14 mouse cellular contexts compared by ENCODE assay signal in genomic region chr1:77101726-77102272, GRCm38 (mm10).
DNase-seq lines count a peak whose midpoint lies in the region; ATAC-seq lines count a peak whose summit lies in the region.
"Had no signal": no experiment of that assay in that cellular context is flagged by ENCODE, and none has a peak within 500 bp of the region (broad histone marks: within the 10 kb centered on the region; RNA-seq: fewer than 3 reads in every experiment).

No protein-coding gene starts in this region.

- WGBS in forebrain, embryonic 13.5 days = 11% methylated on average over 12 of the region's 12 CpGs
- 19% methylated on average over 12 of the region's 12 CpGs for WGBS in forebrain, embryonic 11.5 days
- WGBS in forebrain, embryonic 14.5 days = 9% methylated on average over 12 of the region's 12 CpGs
- 18% methylated on average over 12 of the region's 12 CpGs for WGBS in midbrain, embryonic 15.5 days

- H3K9ac ChIP-seq in forebrain, embryonic 13.5 days = no peak overlapping the region
- no peak overlapping the region; the same call in 1 of the 2 replicates for H3K9ac ChIP-seq in forebrain, embryonic 11.5 days (ENCODE audit: low read length)
- H3K9ac ChIP-seq in forebrain, embryonic 14.5 days (ENCODE audit: low read length) = no peak overlapping the region; the same call in 1 of the 2 replicates
- no peak overlapping the region for H3K9ac ChIP-seq in midbrain, embryonic 15.5 days
- H3K9ac ChIP-seq: lung, embryonic 14.5 days had no signal

- ATAC-seq in forebrain, embryonic 13.5 days = no peak
- no peak for ATAC-seq in forebrain, embryonic 11.5 days (replicated peaks; ENCODE audit: low FRiP score)
- 0 out of 2 replicates have a peak, but pooled peaks have one; percentile 46 for ATAC-seq in forebrain, embryonic 14.5 days
- no peak for ATAC-seq in midbrain, embryonic 15.5 days (replicated peaks)
- ATAC-seq: Patski had no signal

- no peak for DNase-seq in forebrain, embryonic 11.5 days (ENCODE audit: low spot score)
- peak; percentile 31 for DNase-seq in retina, postnatal 1 day
- DNase-seq in retina, embryonic 14.5 days (ENCODE audit: low spot score) = no peak
- peak; percentile 61 for DNase-seq in forebrain, embryonic 14.5 days (ENCODE audit: low spot score)
- no peak for DNase-seq in adrenal gland, postnatal 36 days
- DNase-seq in MN1 (ENCODE audit: low spot score) = no peak
- DNase-seq: lung, embryonic 14.5 days had no signal

- no peaks in the 10 kb centered on the region for H3K9me3 ChIP-seq in forebrain, embryonic 13.5 days (replicated peaks)
- no peaks in the 10 kb centered on the region for H3K9me3 ChIP-seq in forebrain, embryonic 11.5 days (ENCODE audit: control insufficient read depth, low read length)
- no peaks in the 10 kb centered on the region for H3K9me3 ChIP-seq in forebrain, embryonic 14.5 days (replicated peaks; ENCODE audit: control insufficient read depth, low read length)
- H3K9me3 ChIP-seq in midbrain, embryonic 15.5 days = no peaks in the 10 kb centered on the region
- H3K9me3 ChIP-seq: hindbrain, embryonic 10.5 days had no signal

- no peaks in the 10 kb centered on the region for H3K27me3 ChIP-seq in forebrain, embryonic 13.5 days
- H3K27me3 ChIP-seq in forebrain, embryonic 11.5 days (ENCODE audit: control insufficient read depth, insufficient read depth, low read length) = no peaks in the 10 kb centered on the region
- H3K27me3 ChIP-seq in forebrain, embryonic 14.5 days (replicated peaks; ENCODE audit: control insufficient read depth, insufficient read depth, low read length) = no peaks in the 10 kb centered on the region
- no peaks in the 10 kb centered on the region for H3K27me3 ChIP-seq in midbrain, embryonic 15.5 days (replicated peaks)

- H3K4me1 ChIP-seq in forebrain, embryonic 13.5 days = peaks cover 23% of the 10 kb centered on the region
- H3K4me1 ChIP-seq in forebrain, embryonic 11.5 days (replicated peaks; ENCODE audit: control insufficient read depth, insufficient read depth, low read length) = peaks cover 7% of the 10 kb centered on the region
- peaks cover 20% of the 10 kb centered on the region; the same call in 1 of the 2 replicates for H3K4me1 ChIP-seq in forebrain, embryonic 14.5 days (ENCODE audit: control insufficient read depth, insufficient read depth, low read length)
- peaks cover 16% of the 10 kb centered on the region for H3K4me1 ChIP-seq in midbrain, embryonic 15.5 days

- H3K4me3 ChIP-seq in forebrain, embryonic 13.5 days = no peak overlapping the region
- no peak overlapping the region for H3K4me3 ChIP-seq in forebrain, embryonic 11.5 days (ENCODE audit: low read depth, low read length)
- no peak overlapping the region for H3K4me3 ChIP-seq in forebrain, embryonic 14.5 days (ENCODE audit: low read depth, low read length)
- no peak overlapping the region for H3K4me3 ChIP-seq in midbrain, embryonic 15.5 days
- H3K4me3 ChIP-seq: hindbrain, embryonic 10.5 days; myocyte had no signal

- H3K27ac ChIP-seq in forebrain, embryonic 13.5 days = peak overlapping the region; percentile 60
- no peak overlapping the region for H3K27ac ChIP-seq in forebrain, embryonic 11.5 days (ENCODE audit: low read depth, low read length)
- H3K27ac ChIP-seq in forebrain, embryonic 14.5 days (ENCODE audit: low read depth, low read length) = peak overlapping the region; percentile 28; the same call in 1 of the 2 replicates
- no peak overlapping the region for H3K27ac ChIP-seq in midbrain, embryonic 15.5 days
- H3K27ac ChIP-seq: kidney, postnatal 0 days had no signal

- H3K4me2 ChIP-seq in forebrain, embryonic 13.5 days = peak overlapping the region; percentile 35
- no peak overlapping the region for H3K4me2 ChIP-seq in forebrain, embryonic 11.5 days (ENCODE audit: low read depth, low read length, severe bottlenecking)
- peak overlapping the region; percentile 23; the same call in 1 of the 2 replicates for H3K4me2 ChIP-seq in forebrain, embryonic 14.5 days (ENCODE audit: low read length)
- H3K4me2 ChIP-seq in midbrain, embryonic 15.5 days = peak overlapping the region; percentile 13; the same call in 1 of the 2 replicates
- H3K4me2 ChIP-seq: heart, embryonic 11.5 days; lung, embryonic 14.5 days had no signal

- no peaks in the 10 kb centered on the region for H3K36me3 ChIP-seq in forebrain, embryonic 13.5 days (ENCODE audit: poor library complexity, severe bottlenecking)
- no peaks in the 10 kb centered on the region for H3K36me3 ChIP-seq in forebrain, embryonic 11.5 days (ENCODE audit: control insufficient read depth, insufficient read depth, low read length)
- no peaks in the 10 kb centered on the region for H3K36me3 ChIP-seq in forebrain, embryonic 14.5 days (ENCODE audit: control insufficient read depth, insufficient read depth, low read length)
- no peaks in the 10 kb centered on the region for H3K36me3 ChIP-seq in midbrain, embryonic 15.5 days (replicated peaks)
- H3K36me3 ChIP-seq: hindbrain, embryonic 10.5 days had no signal

Comparison
In these comparisons a context has a peak if more than half of its experiments do, and no peak if none do; other contexts are left out.
1. H3K27ac ChIP-seq: peak in forebrain, embryonic 13.5 days (single experiment) and forebrain, embryonic 14.5 days (single experiment); none in forebrain, embryonic 11.5 days (single experiment) and midbrain, embryonic 15.5 days (single experiment).
2. DNase-seq: peak in retina, postnatal 1 day (single experiment) and forebrain, embryonic 14.5 days (single experiment); none in forebrain, embryonic 11.5 days (single experiment), retina, embryonic 14.5 days (single experiment), adrenal gland, postnatal 36 days (0 of 2) and MN1 (single experiment).